Mouse (Mus musculus) heart, postnatal 10 days (tissue): ENCODE results near the gene Nek8. TPM values are rescaled to one million over a fixed set of nuclear protein-coding genes. Genes with fewer than 3 reads are reported as not detected.
"Not testable (repeated sequence)": the region's sequence is repeated elsewhere in the genome, so short reads cannot be mapped to it uniquely, and the experiment has no call there.

Experiments used
- DNase-seq, 2 experiments: peaks; one replicate each; pipeline ENCODE4 v3.0.0; 2021
- intact Hi-C: fragments of 180-260 bp; cut with DNase I; formaldehyde crosslinking; loops from one replicate; pipeline ENCODE4 v1.15.1; 2025
- total RNA-seq, 2 experiments: library from RNA; stranded (reverse); gene quantifications; 2 replicates each; pipeline ENCODE4 v1.2.3; 2021

Gene Nek8
- total RNA-seq, result 1 to 10 TPM; 4.5 to 5.4 TPM

- DNase-seq, result peak; percentile 93 to 95
- intact Hi-C loops, result loop anchor here (5.0 kb wide), 2 partner anchors 194 to 349 kb away; partner anchors contain the start of gene Phf12
These were observed at the start of gene Nek8, which contains the start of gene Tlcd1 for GRCm38 (mm10) chr11:78176402-78176862. Gene Nek8 (minus strand): TSS chr11:78176675. Gene Tlcd1 (plus strand): TSS chr11:78176711.

GRCm38 (mm10) chr11:78223586-78223985, 47.1 kb upstream of the Nek8 start:
- intact Hi-C loops, result no loop called here
- no peak for DNase-seq

GRCm38 (mm10) chr11:78215709-78216317, 39.3 kb upstream of the Nek8 start:
- intact Hi-C loops, result no loop called here

GRCm38 (mm10) chr11:78213086-78213817, 36.8 kb upstream of the Nek8 start:
- DNase-seq, result no peak
- intact Hi-C loops, result no loop called here

More at GRCm38 (mm10) chr11:78215709-78216317, 39.3 kb upstream of the Nek8 start:
- no peak for DNase-seq

GRCm38 (mm10) chr11:78211513-78211912, 35.0 kb upstream of the Nek8 start:
- no peak for DNase-seq
- intact Hi-C loops, result no loop called here

- DNase-seq, result peak; percentile 18 to 27
- intact Hi-C loops, result no loop called here
These were observed 34.1 kb upstream of the Nek8 start for GRCm38 (mm10) chr11:78210615-78211014.

- DNase-seq, result no peak
- intact Hi-C loops, result no loop called here
These were observed 33.4 kb upstream of the Nek8 start for GRCm38 (mm10) chr11:78209886-78210285.

GRCm38 (mm10) chr11:78207190-78207589, 30.7 kb upstream of the Nek8 start:
- intact Hi-C loops, result no loop called here
- no peak for DNase-seq

GRCm38 (mm10) chr11:78205361-78206206, 29.1 kb upstream of the Nek8 start:
- no peak for DNase-seq
- intact Hi-C loops, result no loop called here

GRCm38 (mm10) chr11:78204287-78204686, 27.8 kb upstream of the Nek8 start:
- no peak for DNase-seq
- intact Hi-C loops, result no loop called here

GRCm38 (mm10) chr11:78202372-78202771, 25.9 kb upstream of the Nek8 start:
- intact Hi-C loops, result no loop called here
- no peak for DNase-seq

- DNase-seq, result no peak
- intact Hi-C loops, result no loop called here
These were observed 18.8 kb upstream of the Nek8 start for GRCm38 (mm10) chr11:78195101-78195863.

- peak; percentile 78 to 86 for DNase-seq
- intact Hi-C loops, result no loop called here
These were observed 18.1 kb upstream of the Nek8 start for GRCm38 (mm10) chr11:78194411-78195100.

- no peak for DNase-seq
- intact Hi-C loops, result no loop called here
These were observed 16.6 kb upstream of the Nek8 start, which contains the start of gene Proca1 for GRCm38 (mm10) chr11:78193113-78193512. Gene Proca1 (plus strand): TSS chr11:78193392.

GRCm38 (mm10) chr11:78190041-78190440, 13.6 kb upstream of the Nek8 start:
- intact Hi-C loops, result no loop called here
- DNase-seq, result no peak

- intact Hi-C loops, result no loop called here
- DNase-seq, result peak; percentile 75 to 83
These were observed 13.0 kb upstream of the Nek8 start for GRCm38 (mm10) chr11:78189234-78190040.

GRCm38 (mm10) chr11:78188331-78189233, 12.1 kb upstream of the Nek8 start, which contains the start of gene Rab34:
Gene Rab34 (plus strand): TSS chr11:78188430.
- peak; percentile 82 to 83 for DNase-seq
- intact Hi-C loops, result no loop called here

- DNase-seq, intact Hi-C loops: not testable (repeated sequence)
These were observed 8.2 kb upstream of the Nek8 start for GRCm38 (mm10) chr11:78184702-78185101.
